Mouse (Mus musculus) E14TG2a.4 (cell line): Measurements from ENCODE around the gene Arntl.

Experiments
- CTCF ChIP-seq: conservative IDR thresholded peaks from 2 replicates; pipeline ENCODE4 v1.5.1; 2014; ENCODE audit warnings: low read length
- NANOG ChIP-seq: IDR thresholded peaks from 2 replicates; pipeline ENCODE4 v1.6.1; 2014; ENCODE audit warnings: borderline replicate concordance, low read length, mixed read lengths

DNA sequence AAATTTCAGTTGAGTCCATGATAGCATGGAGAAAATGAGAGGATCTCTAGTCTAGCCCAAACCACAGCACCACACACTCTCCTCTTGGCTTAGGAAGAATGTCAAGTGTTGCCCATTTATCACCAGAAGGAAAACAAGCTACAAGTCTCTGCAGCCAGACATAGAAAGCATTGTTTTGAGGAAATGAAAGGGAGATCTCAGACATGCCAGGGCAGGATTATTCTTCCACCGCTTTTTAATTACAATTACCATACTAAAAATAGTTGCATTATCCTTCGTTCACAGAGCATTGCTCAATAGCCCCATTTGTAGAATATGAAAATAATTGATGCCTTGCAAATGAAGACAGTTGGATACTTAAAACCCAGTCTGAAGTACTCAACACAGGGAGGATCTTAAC, 12.0 kb upstream of the Arntl start:
- no peak for TF ChIP-seq CTCF
- no peak for TF ChIP-seq NANOG
